In genomic region chr14:55828716-55829263, GRCm38 (mm10) we compare ENCODE assay signal across 13 mouse cellular contexts. TPM values are rescaled to one million over a fixed set of nuclear protein-coding genes. Genes with fewer than 3 reads are reported as not detected.
DNase-seq lines count a peak whose midpoint lies in the region; ATAC-seq and TF ChIP-seq lines count a peak whose summit lies in the region.
"Had no signal": no experiment of that assay in that cellular context is flagged by ENCODE, and none has a peak within 500 bp of the region (broad histone marks: within the 10 kb centered on the region; RNA-seq: fewer than 3 reads in every experiment).

No protein-coding gene starts in this region.

- peak overlapping the region; percentile 54 for H3K27ac ChIP-seq in kidney, postnatal 0 days
- no peak overlapping the region for H3K27ac ChIP-seq in left cerebral cortex, adult 2 months
- H3K27ac ChIP-seq in midbrain, embryonic 16.5 days (ENCODE audit: low read length) = no peak overlapping the region
- H3K27ac ChIP-seq: hindbrain, embryonic 14.5 days had no signal

- 0 out of 2 replicates have a peak overlapping the region, but pooled peaks have one; percentile 35 for H3K9ac ChIP-seq in kidney, postnatal 0 days (ENCODE audit: low read depth, low read length)
- no peak overlapping the region for H3K9ac ChIP-seq in midbrain, embryonic 16.5 days (ENCODE audit: low read depth, low read length)
- H3K9ac ChIP-seq: hindbrain, embryonic 14.5 days had no signal

- 29% methylated on average over 3 of the region's 3 CpGs for WGBS in kidney, postnatal 0 days
- WGBS in midbrain, embryonic 16.5 days = 51% methylated on average over 3 of the region's 3 CpGs

- no peak for TF ChIP-seq CTCF in E14TG2a.4 (conservative IDR thresholded peaks at IDR 0.05; ENCODE audit: low read length)
- no peak for TF ChIP-seq CTCF in kidney, postnatal 0 days (IDR thresholded peaks at IDR 0.05; ENCODE audit: low read depth)
- TF ChIP-seq CTCF in left cerebral cortex, adult 2 months (IDR thresholded peaks at IDR 0.05) = no peak

- H3K4me1 ChIP-seq in E14TG2a.4 (replicated peaks; ENCODE audit: low read depth, low read length) = peaks cover 94% of the 10 kb centered on the region
- peaks cover 22% of the 10 kb centered on the region for H3K4me1 ChIP-seq in kidney, postnatal 0 days (replicated peaks; ENCODE audit: insufficient read depth, low read length)
- H3K4me1 ChIP-seq in midbrain, embryonic 16.5 days (ENCODE audit: control insufficient read depth, insufficient read depth, low read length) = peaks cover 24% of the 10 kb centered on the region

- no peak for ATAC-seq in kidney, postnatal 0 days (replicated peaks; ENCODE audit: low FRiP score, low read depth)
- no peak for ATAC-seq in monocyte, adult 5-6 weeks (replicated peaks; ENCODE audit: insufficient number of reproducible peaks, low FRiP score, low TSS enrichment, poor library complexity, severe bottlenecking)
- no peak for ATAC-seq in midbrain, embryonic 16.5 days
- ATAC-seq: forebrain, embryonic 16.5 days had no signal

- H3K36me3 ChIP-seq in E14TG2a.4 (ENCODE audit: insufficient read depth, low read length) = peaks cover 60% of the 10 kb centered on the region
- H3K36me3 ChIP-seq in kidney, postnatal 0 days (ENCODE audit: insufficient read depth, low read length) = peaks cover 20% of the 10 kb centered on the region; the same call in 1 of the 2 replicates
- H3K36me3 ChIP-seq in midbrain, embryonic 16.5 days (ENCODE audit: control insufficient read depth, insufficient read depth, low read length) = no peaks in the 10 kb centered on the region

- intact Hi-C loops in heart, postnatal 25 days (cut with DNase I) = no loop called here
- intact Hi-C loops in left cerebral cortex, adult 2 months (cut with DNase I) = no loop called here

- H3K4me3 ChIP-seq in E14TG2a.4 (replicated peaks; ENCODE audit: low read length) = peak overlapping the region; percentile 50; the same call in 1 of the 2 replicates
- no peak overlapping the region for H3K4me3 ChIP-seq in kidney, postnatal 0 days (replicated peaks; ENCODE audit: low read depth, low read length)
- H3K4me3 ChIP-seq in left cerebral cortex, adult 2 months = no peak overlapping the region
- no peak overlapping the region for H3K4me3 ChIP-seq in midbrain, embryonic 16.5 days (ENCODE audit: low read depth, low read length)
- H3K4me3 ChIP-seq: megakaryocyte, embryonic 14.5 days had no signal

- DNase-seq in heart, adult 11 months = peak; percentile 95
- DNase-seq in heart, postnatal 25 days (ENCODE audit: low spot score) = no peak
- DNase-seq in heart, adult 18-20 months = peak; percentile 64 to 68
- peak; percentile 47 for DNase-seq in kidney, postnatal 0 days (ENCODE audit: low spot score)
- DNase-seq in left cerebral cortex, adult 2 months (ENCODE audit: extremely low spot score in 1 of 2, low spot score in 2 of 2) = no peak
- DNase-seq: cerebellum, adult 8-10 months; layer of hippocampus, postnatal 36 days had no signal

- 0 out of 2 replicates have a peak overlapping the region, but pooled peaks have one; percentile 4 for H3K4me2 ChIP-seq in kidney, postnatal 0 days (ENCODE audit: low read length)
- no peak overlapping the region for H3K4me2 ChIP-seq in midbrain, embryonic 16.5 days (ENCODE audit: low read length)
- H3K4me2 ChIP-seq: hindbrain, embryonic 14.5 days had no signal

- peaks cover 23% of the 10 kb centered on the region for H3K27me3 ChIP-seq in E14TG2a.4 (ENCODE audit: insufficient read depth, low read length)
- no peaks in the 10 kb centered on the region for H3K27me3 ChIP-seq in kidney, postnatal 0 days (ENCODE audit: insufficient read depth, low read length)
- H3K27me3 ChIP-seq in midbrain, embryonic 16.5 days (ENCODE audit: control insufficient read depth, insufficient read depth, low read depth, low read length) = peaks cover 13% of the 10 kb centered on the region

- no peaks in the 10 kb centered on the region for H3K9me3 ChIP-seq in E14TG2a.4 (ENCODE audit: low read length)
- H3K9me3 ChIP-seq in kidney, postnatal 0 days (replicated peaks; ENCODE audit: low read length) = no peaks in the 10 kb centered on the region
- H3K9me3 ChIP-seq in midbrain, embryonic 16.5 days (replicated peaks; ENCODE audit: control insufficient read depth, low read length, poor library complexity, severe bottlenecking) = no peaks in the 10 kb centered on the region
- H3K9me3 ChIP-seq: megakaryocyte, embryonic 14.5 days had no signal

RNA-seq across cellular contexts. Expression of gene Nfatc4, which starts 5.8 kb away (rescaled TPM):
- total RNA-seq in heart, postnatal 25 days (2021) = 1 to 10 TPM; 3.9 to 5.5 TPM
- total RNA-seq in heart, adult 18-20 months (2021) = 1 to 10 TPM; 2.5 to 4.0 TPM
- 16.8 and 19.7 TPM in 2 replicates for polyA plus RNA-seq in kidney, postnatal 0 days (2015; fragmentation: Nextera tagmentation; extraction: Ambion mirVana)
- not detected in 3 replicates for total RNA-seq in monocyte, adult 5-6 weeks (2017)
- 1 to 10 TPM; 1.1 to 2.6 TPM for total RNA-seq in left cerebral cortex, adult 2 months (2021)
- polyA plus RNA-seq in midbrain, embryonic 16.5 days (2015; fragmentation: Nextera tagmentation; extraction: Ambion mirVana) = 6.7 and 7.0 TPM in 2 replicates

RNA-seq across cellular contexts. Expression of gene Nynrin, which starts 25.0 kb away (rescaled TPM):
- total RNA-seq in heart, postnatal 25 days (2021) = 1 to 10 TPM; 8.2 to 9.7 TPM
- total RNA-seq in heart, adult 18-20 months (2021) = 1 to 10 TPM; 7.2 to 7.4 TPM
- 8.4 and 8.9 TPM in 2 replicates for polyA plus RNA-seq in kidney, postnatal 0 days (2015; fragmentation: Nextera tagmentation; extraction: Ambion mirVana)
- total RNA-seq in monocyte, adult 5-6 weeks (2017) = 0.10 to 0.75 TPM (median 0.49 TPM) in 3 replicates
- total RNA-seq in left cerebral cortex, adult 2 months (2021) = 1 to 10 TPM; 6.4 to 8.4 TPM
- 11.0 and 11.9 TPM in 2 replicates for polyA plus RNA-seq in midbrain, embryonic 16.5 days (2015; fragmentation: Nextera tagmentation; extraction: Ambion mirVana)

RNA-seq across cellular contexts. Expression of gene Ripk3, which starts 40.1 kb away (rescaled TPM):
- 1 to 10 TPM; 2.3 to 3.4 TPM for total RNA-seq in heart, postnatal 25 days (2021)
- total RNA-seq in heart, adult 18-20 months (2021) = 1 to 10 TPM; 1.6 to 2.9 TPM
- 20.4 and 24.7 TPM in 2 replicates for polyA plus RNA-seq in kidney, postnatal 0 days (2015; fragmentation: Nextera tagmentation; extraction: Ambion mirVana)
- 18.7 to 37.5 TPM (median 30.9 TPM) in 3 replicates for total RNA-seq in monocyte, adult 5-6 weeks (2017)
- total RNA-seq in left cerebral cortex, adult 2 months (2021) = 1 to 10 TPM; 1.2 to 1.3 TPM
- 1.6 and 1.7 TPM in 2 replicates for polyA plus RNA-seq in midbrain, embryonic 16.5 days (2015; fragmentation: Nextera tagmentation; extraction: Ambion mirVana)

RNA-seq across cellular contexts. Expression of gene Adcy4, which starts 44.9 kb away (rescaled TPM):
- 10 to 100 TPM; 18.2 to 23.8 TPM for total RNA-seq in heart, postnatal 25 days (2021)
- 10 to 100 TPM; 15.7 to 17.3 TPM for total RNA-seq in heart, adult 18-20 months (2021)
- 10.0 and 10.6 TPM in 2 replicates for polyA plus RNA-seq in kidney, postnatal 0 days (2015; fragmentation: Nextera tagmentation; extraction: Ambion mirVana)
- 2.2 to 4.2 TPM (median 2.5 TPM) in 3 replicates for total RNA-seq in monocyte, adult 5-6 weeks (2017)
- 1 to 10 TPM; 3.0 to 6.3 TPM for total RNA-seq in left cerebral cortex, adult 2 months (2021)
- polyA plus RNA-seq in midbrain, embryonic 16.5 days (2015; fragmentation: Nextera tagmentation; extraction: Ambion mirVana) = 4.0 and 5.0 TPM in 2 replicates

RNA-seq across cellular contexts. Expression of gene Cbln3, which starts 55.4 kb away (rescaled TPM):
- under 1 TPM in 1 of 2 experiments, not detected in 1; 0.14 TPM for total RNA-seq in heart, postnatal 25 days (2021)
- total RNA-seq in heart, adult 18-20 months (2021) = not detected
- polyA plus RNA-seq in kidney, postnatal 0 days (2015; fragmentation: Nextera tagmentation; extraction: Ambion mirVana) = 0.20 and 0.28 TPM in 2 replicates
- 0.38 TPM in 1 of 3 replicates, not detected in the others for total RNA-seq in monocyte, adult 5-6 weeks (2017)
- under 1 TPM; 0.20 to 0.26 TPM for total RNA-seq in left cerebral cortex, adult 2 months (2021)
- 0.15 and 0.20 TPM in 2 replicates for polyA plus RNA-seq in midbrain, embryonic 16.5 days (2015; fragmentation: Nextera tagmentation; extraction: Ambion mirVana)

Comparison
In these comparisons a context has a peak if more than half of its experiments do, and no peak if none do; other contexts are left out.
1. DNase-seq: peak in heart, adult 11 months (single experiment), heart, adult 18-20 months (2 of 2) and kidney, postnatal 0 days (single experiment); none in heart, postnatal 25 days (single experiment) and left cerebral cortex, adult 2 months (0 of 2).